Mouse (Mus musculus) cerebellum, postnatal 25 days (tissue): ENCODE data around the gene Man1c1.
A peak's percentile ranks its signal among the peaks of the same experiment; 100 is the strongest.

ENCODE experiments used
- DNase-seq, 2 experiments: peaks; one replicate each; pipeline ENCODE4 v3.0.0; 2021; ENCODE audit warnings: mixed read lengths in 2 of 2

The Man1c1 gene

DNA sequence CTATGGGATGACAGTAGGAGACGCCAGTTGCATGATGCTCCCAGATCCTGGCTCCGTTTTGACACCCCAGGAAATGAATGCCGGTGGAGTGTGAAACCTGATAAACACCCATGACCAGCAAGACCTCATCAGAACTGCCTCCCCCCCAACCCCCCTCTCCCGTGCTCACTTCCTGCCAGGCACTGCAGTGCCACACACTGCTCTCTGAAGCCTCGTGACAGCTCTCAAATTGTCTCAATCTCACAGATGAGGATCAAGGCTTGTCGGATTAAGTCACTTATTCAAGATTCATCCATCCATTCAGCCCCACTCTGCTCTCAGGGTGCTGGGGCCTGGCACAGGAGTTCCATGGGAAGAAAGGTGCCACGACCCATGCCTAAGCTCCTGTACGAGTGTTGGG is 102.7 kb downstream of the Man1c1 start:
- no peak for DNase-seq

DNA sequence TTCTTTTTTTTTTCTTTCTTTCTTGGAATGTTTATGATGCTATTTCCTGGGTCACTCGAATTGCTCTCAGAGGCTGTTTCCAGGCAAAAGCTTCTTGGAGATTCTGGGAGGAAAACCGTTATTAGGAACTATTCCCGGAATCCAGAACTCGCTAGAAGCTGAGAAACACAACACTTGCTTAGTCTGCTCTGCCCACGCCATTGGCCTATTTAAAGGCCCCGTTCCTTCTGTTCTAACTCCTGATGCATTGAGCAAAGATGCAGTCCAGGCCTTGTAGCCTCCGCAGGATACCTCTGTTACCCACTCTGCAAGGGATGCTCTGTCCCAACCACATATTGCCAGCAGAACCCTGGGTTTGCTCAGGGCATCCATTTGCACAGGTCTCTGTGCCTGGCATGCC is 103.3 kb downstream of the Man1c1 start:
- no peak for DNase-seq

DNA sequence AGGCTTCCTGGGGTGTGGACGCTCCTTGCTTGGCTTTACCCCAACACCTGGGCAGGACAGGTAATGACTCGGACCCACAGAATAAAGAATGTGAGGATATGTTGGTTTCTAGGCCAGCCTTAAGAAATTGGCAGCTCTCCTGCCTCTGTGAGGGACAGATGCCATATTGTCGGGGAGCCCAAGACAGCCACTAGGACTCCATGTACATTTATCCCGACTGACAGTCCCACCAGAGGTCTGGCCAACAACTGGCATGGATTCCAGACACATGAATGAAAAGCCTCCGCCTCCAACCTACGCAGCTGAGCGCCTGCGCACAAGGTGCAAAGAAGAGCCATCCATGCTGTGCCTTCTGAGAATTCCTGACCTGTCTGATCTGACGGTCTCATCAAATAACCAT is 104.0 kb downstream of the Man1c1 start:
- DNase-seq: peak in 1 of 2 experiments; percentile 50

DNA sequence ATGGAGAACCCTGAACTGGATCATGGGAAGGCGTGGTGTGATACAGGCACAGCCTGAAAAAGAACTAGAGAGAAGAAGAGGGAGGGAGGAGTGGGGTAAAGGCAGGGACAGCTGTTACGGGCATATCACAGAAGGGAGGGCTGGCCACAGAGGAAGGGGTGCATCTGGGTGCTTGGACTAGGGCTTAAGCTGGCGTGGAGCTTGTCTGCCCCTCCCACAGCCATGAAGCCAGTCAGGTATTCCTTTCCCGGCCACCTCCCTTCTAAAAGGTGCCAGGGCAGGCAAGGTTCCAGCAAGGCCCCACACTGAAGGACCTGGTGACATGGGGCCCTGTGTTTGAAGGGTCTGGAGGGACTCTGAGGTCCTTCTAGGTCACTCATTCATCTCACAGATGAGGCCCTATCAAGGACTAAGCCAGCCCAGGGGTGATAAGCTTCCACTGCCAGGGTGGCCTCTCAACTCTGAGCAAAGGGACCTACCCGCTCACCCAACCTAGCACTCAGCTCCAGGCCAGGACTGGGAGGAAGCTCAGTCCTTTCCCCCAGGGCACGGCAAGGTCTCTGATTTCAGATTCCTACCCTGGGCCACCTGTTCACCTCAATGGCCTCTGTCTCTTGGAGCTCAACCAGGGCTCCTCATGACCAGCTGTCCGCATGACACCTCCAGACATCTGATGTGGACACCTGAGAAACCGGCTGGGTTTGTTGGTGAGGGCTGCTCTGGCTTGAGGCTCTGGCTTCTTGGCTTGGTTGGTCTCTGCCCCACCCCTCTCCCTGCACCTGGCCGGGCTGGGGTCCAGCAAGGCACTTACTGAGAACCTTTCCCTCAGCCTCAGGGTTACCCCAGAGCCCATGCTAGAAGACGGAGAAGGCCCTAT is 107.0 kb downstream of the Man1c1 start:
- peak; percentile 66 to 67 for DNase-seq

DNA sequence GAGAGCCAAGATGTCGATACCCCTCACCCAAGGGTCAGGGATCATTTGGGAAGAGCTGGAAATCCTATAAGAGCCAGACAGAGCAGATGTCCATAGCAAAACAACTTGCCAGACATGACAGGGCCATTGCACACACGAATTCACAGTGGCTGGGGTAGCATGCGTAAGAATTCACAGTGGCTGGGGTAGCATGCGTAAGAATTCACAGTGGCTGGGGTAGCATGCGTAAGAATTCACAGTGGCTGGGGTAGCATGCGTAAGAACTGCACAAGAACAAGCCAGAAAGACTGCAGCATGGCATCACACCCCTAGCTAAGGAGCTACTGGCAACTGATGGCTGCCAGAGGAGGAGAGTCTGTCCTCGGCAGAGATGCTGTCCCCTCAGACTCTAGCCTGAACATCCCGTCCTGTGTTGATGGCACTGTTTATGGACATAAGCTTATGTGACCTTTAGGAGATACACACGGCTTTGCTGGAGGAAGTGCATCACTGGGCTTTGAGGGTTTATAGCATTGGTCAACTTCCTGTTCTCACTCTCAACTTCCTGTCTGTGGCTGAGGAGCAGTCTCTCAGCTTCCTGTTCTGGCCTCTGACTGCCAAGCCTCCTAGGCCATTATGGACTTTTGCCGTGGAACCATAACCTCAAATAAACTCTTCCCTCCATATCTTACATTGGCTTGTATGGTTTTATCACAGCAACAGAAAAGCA is 109.2 kb downstream of the Man1c1 start:
- no peak for DNase-seq

DNA sequence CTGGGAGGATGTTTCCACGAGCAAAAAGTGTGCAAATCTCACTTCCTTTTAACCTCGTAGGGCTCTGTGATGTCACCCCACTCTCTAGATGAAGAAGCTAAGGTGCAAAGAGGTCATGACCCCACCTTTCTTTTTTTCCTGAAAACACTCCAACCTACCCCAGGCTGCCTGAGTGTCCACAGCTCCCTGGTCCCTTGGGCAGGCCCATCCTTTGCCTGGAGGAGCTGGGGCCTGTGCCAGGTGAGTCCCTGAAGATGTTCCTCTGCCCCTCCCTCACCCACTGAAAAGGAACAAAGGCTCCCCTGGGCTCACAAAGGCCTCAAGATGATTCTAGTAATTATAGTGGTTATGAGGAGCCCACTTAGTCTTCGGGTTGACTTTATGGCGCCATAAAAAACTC is 111.6 kb downstream of the Man1c1 start:
- no peak for DNase-seq

DNA sequence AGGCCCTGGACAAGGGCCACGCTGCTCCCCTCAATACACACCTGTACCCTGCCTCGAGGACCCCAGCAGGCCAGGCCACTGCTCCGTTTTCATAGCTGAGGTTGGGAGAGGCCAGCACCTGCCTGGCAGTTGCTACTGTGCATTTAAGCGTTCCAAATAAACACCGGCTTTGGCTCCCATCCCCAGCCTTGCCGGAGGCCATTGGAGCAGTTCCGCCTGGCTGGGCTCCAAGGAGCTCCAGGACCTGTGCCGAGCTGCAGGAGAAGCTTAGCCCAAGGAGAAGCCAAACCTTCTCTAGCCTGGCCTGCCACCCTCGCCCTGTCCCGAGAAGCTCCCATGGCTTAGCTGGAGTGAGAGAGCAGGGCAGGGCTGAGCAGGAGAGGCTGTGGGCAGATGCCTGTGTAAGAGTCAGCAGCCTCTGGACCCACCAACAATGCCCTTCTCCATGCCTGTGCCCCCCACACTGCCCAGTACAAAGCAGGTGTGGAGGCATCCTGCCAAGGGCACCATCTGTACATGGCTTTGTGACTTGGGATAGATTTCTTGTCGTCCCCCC is 112.5 kb downstream of the Man1c1 start:
- peak; percentile 98 to 99 for DNase-seq

DNA sequence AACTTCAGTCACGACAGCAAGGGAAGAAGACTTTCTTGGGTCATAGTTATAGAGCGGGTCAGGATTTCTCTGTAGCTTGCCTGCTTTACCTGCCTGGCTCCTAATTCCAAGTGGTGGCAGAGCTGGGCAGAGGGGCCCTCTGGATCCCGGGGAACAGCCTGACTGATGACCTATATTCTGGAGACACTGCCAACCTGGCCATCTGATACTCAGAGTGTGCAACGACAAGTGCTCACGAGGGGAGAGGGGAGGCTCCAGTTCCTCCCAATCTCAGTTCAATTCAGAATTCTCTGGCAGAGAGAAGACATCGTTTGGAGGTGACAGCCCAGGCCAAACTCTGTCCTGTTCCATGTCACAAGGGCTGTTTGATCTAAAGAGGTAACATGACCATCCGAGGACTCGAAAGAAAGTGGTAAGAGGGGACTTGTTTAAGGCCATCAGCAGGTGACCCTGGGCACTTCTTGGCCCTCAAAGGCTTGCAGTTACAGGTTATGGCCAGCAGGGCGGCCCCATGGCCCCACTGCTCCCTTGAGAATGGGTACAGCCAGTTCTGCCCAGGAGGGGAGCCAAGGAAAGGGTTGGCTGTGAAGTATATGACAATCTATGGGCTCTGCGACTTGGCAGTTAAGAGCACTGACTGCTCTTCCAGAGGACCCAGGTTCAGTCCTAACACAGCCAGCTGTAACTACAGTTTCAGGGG is 113.7 kb downstream of the Man1c1 start:
- DNase-seq: peak in 1 of 2 experiments; percentile 60

GRCm38 (mm10) chr4:134589786-134590185 is 114.3 kb downstream of the Man1c1 start:
- DNase-seq: no peak

GRCm38 (mm10) chr4:134588951-134589350 is 115.1 kb downstream of the Man1c1 start:
- DNase-seq: peak in 1 of 2 experiments; percentile 66

- no peak for DNase-seq
Measured at GRCm38 (mm10) chr4:134588287-134588686, 115.8 kb downstream of the Man1c1 start.

GRCm38 (mm10) chr4:134587636-134588197 is 116.4 kb downstream of the Man1c1 start:
- no peak for DNase-seq

GRCm38 (mm10) chr4:134586631-134587030 is 117.5 kb downstream of the Man1c1 start:
- DNase-seq: no peak

GRCm38 (mm10) chr4:134586126-134586525 is 118.0 kb downstream of the Man1c1 start:
- DNase-seq: no peak

GRCm38 (mm10) chr4:134583513-134583912 is 120.6 kb downstream of the Man1c1 start:
- DNase-seq: peak in 1 of 2 experiments; percentile 57

- no peak for DNase-seq
Measured at GRCm38 (mm10) chr4:134581365-134581764, 122.7 kb downstream of the Man1c1 start.

DNA sequence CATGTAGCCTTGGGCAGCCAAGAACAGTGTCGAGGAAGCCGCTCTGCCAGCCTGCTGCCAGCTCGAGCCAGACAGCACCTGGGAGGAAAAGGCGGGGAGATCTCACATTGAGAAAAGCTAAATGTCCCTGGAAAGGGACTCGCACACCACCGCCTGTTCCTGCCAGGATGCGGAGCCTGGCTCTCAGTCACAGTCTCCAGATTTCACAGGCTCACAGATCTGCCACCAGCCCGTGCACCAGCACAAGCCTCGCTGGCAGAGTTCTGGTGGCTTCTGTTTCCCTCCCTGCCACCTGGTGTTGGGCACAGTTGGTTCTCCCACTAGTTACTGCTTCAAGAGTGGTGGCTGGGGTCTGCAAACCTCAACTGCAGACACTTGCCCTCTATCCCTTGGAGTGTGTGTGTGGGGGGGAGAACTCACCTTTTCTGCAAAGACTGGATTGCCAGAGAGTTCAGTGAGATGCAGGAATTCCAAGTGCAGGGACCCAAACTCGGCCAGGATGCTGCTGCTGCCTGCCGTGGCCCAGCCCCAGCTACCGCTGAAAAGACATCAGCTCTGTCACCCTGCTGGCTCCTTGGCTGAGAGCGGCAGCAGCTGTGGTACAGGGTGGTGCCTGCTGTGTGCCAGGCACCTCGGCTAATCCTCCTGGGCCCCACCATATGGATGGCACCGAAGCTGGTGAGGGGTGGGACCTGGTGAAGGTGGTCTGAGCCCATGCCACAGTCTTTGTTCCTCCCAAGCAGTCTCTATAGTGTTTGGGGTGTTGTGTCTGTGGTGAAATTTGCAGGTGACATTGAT is 123.5 kb downstream of the Man1c1 start:
- DNase-seq: peak; percentile 79 to 80

DNA sequence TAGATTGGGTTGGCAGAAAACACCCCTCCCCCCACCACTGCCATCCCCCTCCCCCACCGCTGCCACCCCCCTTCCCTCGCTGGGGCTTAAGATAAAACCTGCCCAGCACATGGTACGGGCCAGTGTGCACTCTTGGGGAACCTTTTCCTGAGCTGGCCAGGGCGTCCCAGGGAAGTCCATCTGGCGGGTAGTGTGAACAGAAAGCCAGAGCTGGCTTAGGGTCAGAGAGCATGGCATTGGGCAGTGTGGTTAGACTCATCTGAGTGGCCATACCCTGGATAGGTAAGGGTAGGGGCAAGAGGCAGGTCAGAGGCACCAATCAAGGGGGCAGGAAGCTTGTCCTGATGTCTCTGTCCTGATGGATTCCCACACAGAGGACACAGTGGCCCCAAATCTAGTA is 124.5 kb downstream of the Man1c1 start:
- peak; percentile 60 to 64 for DNase-seq

- peak in 1 of 2 experiments; percentile 30 for DNase-seq
Measured at GRCm38 (mm10) chr4:134579212-134579611, 124.9 kb downstream of the Man1c1 start.

DNA sequence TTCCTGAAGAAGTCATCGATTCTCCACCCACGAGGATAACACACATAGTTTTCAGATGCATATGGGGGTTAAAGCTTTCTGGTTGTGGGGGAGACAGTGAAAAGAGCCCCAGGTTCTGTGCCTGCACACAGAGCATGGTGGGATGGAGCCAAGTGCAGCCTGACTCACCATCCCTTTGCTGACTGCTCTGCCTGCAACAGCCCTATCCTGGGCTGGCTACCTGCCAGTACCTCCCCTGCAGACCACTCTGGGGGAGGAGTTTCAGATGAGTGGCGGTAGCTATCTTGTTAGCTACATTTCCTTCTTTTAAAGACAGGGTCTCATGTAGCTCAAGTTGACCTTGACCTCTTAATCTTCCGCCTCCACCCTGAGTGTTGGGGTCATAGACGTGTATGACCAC is 125.7 kb downstream of the Man1c1 start:
- peak in 1 of 2 experiments; percentile 21 for DNase-seq

- peak in 1 of 2 experiments; percentile 61 for DNase-seq
Measured at GRCm38 (mm10) chr4:134577281-134577680, 126.8 kb downstream of the Man1c1 start.

- DNase-seq: no peak
Measured at GRCm38 (mm10) chr4:134575486-134575885, 128.6 kb downstream of the Man1c1 start.
